Mouse (Mus musculus): ENCODE data around the gene Igfn1.

DNA sequence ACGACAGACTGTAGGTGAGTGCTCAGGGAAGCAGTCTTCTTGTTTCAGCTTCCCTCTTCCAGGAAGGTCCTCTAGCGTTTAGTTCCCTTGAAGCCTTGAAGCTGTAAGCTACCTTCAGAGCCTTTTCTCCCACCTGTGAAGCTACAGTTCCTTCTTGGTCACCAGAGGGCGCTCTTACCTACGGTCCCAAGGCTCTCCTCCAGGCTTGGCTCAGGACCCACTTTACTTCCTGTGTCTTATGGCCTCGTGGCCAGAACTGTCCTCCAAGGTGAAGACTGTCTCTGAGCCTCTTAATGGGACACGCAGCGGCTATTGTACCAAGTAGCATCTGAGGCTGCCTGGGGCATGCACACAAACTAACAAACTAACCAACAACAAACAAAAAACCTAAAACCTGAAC lies 60.4 kb downstream of the Igfn1 start:
- peak; percentile 88 for TF ChIP-seq CTCF (conservative IDR thresholded peaks at IDR 0.05 in 1 of 2, IDR thresholded peaks at IDR 0.05 in 1 of 2; ENCODE audit: low read depth in 2 of 2, low read length in 2 of 2)
- TF ChIP-seq RCOR1 (conservative IDR thresholded peaks at IDR 0.05; ENCODE audit: low read depth, low read length) = no peak
- TF ChIP-seq SMC3 (IDR thresholded peaks at IDR 0.05; ENCODE audit: low read depth, low read length) = peak; percentile 69
- no peak for TF ChIP-seq TBP (conservative IDR thresholded peaks at IDR 0.05; ENCODE audit: low read depth, low read length)
- TF ChIP-seq E2F4 (IDR thresholded peaks at IDR 0.05; ENCODE audit: insufficient replicate concordance, low read depth, low read length) = no peak
- no peak for TF ChIP-seq BHLHE40 (IDR thresholded peaks at IDR 0.05; ENCODE audit: low read depth, low read length)
- TF ChIP-seq USF1 (IDR thresholded peaks at IDR 0.05; ENCODE audit: low read depth, low read length) = no peak
- TF ChIP-seq ZMIZ1 (IDR thresholded peaks at IDR 0.05; ENCODE audit: low read depth, low read length) = no peak
- no peak for TF ChIP-seq POLR2A (IDR thresholded peaks at IDR 0.05; ENCODE audit: low read depth, low read length)
- no peak for TF ChIP-seq SIN3A (IDR thresholded peaks at IDR 0.05; ENCODE audit: low read length)
- no peak for TF ChIP-seq NELFE (IDR thresholded peaks at IDR 0.05; ENCODE audit: low read depth, low read length)
- TF ChIP-seq MEF2A (IDR thresholded peaks at IDR 0.05; ENCODE audit: borderline replicate concordance, low read depth, low read length) = no peak
- TF ChIP-seq EP300 (IDR thresholded peaks at IDR 0.05; ENCODE audit: low read length) = no peak

All from CH12.LX (cell line).